Mouse (Mus musculus): Measurements from ENCODE around the gene Cnksr2. TPM values are rescaled to one million over a fixed set of nuclear protein-coding genes. Genes with fewer than 3 reads are reported as not detected.

The Cnksr2 gene
- 0.01 TPM in 2 replicates for polyA plus RNA-seq (2012; rRNA removed)
- polyA plus RNA-seq (2014; fragmentation: Nextera tagmentation; extraction: Ambion mirVana), result not detected in 2 replicates

DNA sequence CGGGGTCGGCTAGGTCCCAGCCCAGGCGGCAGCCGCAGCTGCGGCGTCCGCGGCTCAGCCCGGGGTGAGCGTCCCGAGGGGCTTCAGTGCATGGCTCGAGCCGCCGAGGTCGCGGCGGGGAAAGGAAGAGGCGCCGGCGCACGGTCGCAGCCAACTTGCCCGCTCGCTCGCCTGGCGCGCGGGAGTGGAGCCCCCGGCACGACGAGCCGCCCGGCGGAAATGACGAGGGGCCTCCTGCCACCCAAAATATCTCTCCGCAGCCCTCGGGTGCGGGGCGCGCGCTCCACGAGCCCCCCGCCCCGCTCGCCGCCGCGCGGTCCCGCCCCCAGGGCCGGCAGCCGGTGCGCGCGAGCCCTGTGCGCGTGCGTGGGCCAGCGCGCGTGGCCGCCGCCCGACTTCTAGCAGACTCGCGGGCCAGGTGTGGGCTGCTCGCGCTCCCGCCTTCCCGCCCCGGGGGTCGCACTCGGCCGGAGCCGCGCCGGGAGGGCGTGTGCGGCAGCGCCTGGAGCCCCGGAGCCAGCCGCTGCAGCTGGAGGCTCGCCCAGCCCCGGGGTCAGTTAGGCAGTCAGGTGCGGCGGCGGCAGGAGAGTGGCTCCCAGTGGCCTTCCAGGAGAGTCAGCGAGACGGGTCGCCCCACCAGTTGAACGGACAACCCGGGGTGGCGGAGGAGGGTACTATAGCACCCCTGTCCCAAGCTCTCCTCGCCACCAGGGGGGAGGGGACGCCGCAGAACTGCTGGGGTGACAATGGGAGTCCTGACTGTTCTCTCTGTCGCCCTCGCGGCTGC is at the start of gene Cnksr2:
Gene Cnksr2, minus strand, starts transcription at position 238 of the 787 bp plus-strand sequence.
- Histone ChIP-seq H3K4me1 (replicated peaks; ENCODE audit: control insufficient read depth in 2 of 2, insufficient read depth in 2 of 2, low read length in 1 of 2) (no peaks in the 10 kb centered on the region), H3K9ac (replicated peaks) (no peak within 1 kb of the TSS), H3K36me3 (replicated peaks; ENCODE audit: control insufficient read depth, insufficient read depth, low read depth) (no peaks in the 10 kb centered on the region), H3K9me3 (ENCODE audit: control insufficient read depth, low read length) (no peaks in the 10 kb centered on the region), H3K27me3 (ENCODE audit: control insufficient read depth, insufficient read depth, low read length) (peaks cover 24% of the 10 kb centered on the region), H3K4me3 (ENCODE audit: insufficient read depth in 1 of 2, low read depth in 2 of 2, low read length in 2 of 2) (peak within 1 kb of the TSS; percentile 30 to 41; a peak in 3 of 4 replicates), H3K27ac (no peak within 1 kb of the TSS), H3K4me2 (ENCODE audit: low read depth) (peak within 1 kb of the TSS; percentile 45)
- ATAC-seq (ENCODE audit: insufficient read depth) (0 out of 2 replicates have a peak, but pooled peaks have one; percentile 21), DNase-seq (ENCODE audit: low read depth in 3 of 3, low spot score in 3 of 3) (no peak)
- 9% methylated on average over 55 of the region's 99 CpGs for WGBS (ENCODE audit: insufficient replicate concordance)
- TF ChIP-seq CTCF (IDR thresholded peaks at IDR 0.05; ENCODE audit: low read depth) (no peak), EP300 (IDR thresholded peaks at IDR 0.05; ENCODE audit: low read depth) (no peak)

DNA sequence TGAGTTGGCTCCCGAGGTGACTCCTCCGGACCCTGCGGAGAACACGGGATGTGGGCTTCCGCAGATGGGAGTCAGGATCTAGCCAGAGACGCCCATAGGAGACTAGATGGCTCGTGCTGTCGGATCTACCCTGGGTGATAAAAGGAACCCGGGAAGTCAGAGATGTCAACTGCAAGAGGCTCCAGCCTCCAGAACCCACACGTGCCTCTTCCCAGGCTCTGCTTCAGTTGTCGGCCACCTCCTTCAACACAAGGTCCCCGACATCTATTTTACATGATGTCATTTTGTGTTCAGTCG is 698 bp upstream of the Cnksr2 start:
- ATAC-seq (ENCODE audit: insufficient read depth) (no peak), DNase-seq (ENCODE audit: low read depth in 3 of 3, low spot score in 3 of 3) (no peak)
- Histone ChIP-seq H3K27ac (no peak overlapping the region), H3K4me1 (replicated peaks; ENCODE audit: control insufficient read depth in 2 of 2, insufficient read depth in 2 of 2, low read length in 1 of 2) (no peaks in the 10 kb centered on the region), H3K27me3 (ENCODE audit: control insufficient read depth, insufficient read depth, low read length) (peaks cover 24% of the 10 kb centered on the region), H3K36me3 (replicated peaks; ENCODE audit: control insufficient read depth, insufficient read depth, low read depth) (no peaks in the 10 kb centered on the region), H3K4me2 (ENCODE audit: low read depth) (peak overlapping the region; percentile 45; the same call in 1 of the 2 replicates), H3K9ac (replicated peaks) (no peak overlapping the region), H3K4me3 (ENCODE audit: insufficient read depth in 1 of 2, low read depth in 2 of 2, low read length in 2 of 2) (0 out of 4 replicates have a peak overlapping the region, but pooled peaks of 1 of the 2 experiments have one; percentile 41), H3K9me3 (ENCODE audit: control insufficient read depth, low read length) (no peaks in the 10 kb centered on the region)
- no peak for TF ChIP-seq CTCF (IDR thresholded peaks at IDR 0.05; ENCODE audit: low read depth)
- TF ChIP-seq EP300 (IDR thresholded peaks at IDR 0.05; ENCODE audit: low read depth), result no peak
- WGBS (ENCODE audit: insufficient replicate concordance), result 22% methylated on average over 13 of the region's 13 CpGs

DNA sequence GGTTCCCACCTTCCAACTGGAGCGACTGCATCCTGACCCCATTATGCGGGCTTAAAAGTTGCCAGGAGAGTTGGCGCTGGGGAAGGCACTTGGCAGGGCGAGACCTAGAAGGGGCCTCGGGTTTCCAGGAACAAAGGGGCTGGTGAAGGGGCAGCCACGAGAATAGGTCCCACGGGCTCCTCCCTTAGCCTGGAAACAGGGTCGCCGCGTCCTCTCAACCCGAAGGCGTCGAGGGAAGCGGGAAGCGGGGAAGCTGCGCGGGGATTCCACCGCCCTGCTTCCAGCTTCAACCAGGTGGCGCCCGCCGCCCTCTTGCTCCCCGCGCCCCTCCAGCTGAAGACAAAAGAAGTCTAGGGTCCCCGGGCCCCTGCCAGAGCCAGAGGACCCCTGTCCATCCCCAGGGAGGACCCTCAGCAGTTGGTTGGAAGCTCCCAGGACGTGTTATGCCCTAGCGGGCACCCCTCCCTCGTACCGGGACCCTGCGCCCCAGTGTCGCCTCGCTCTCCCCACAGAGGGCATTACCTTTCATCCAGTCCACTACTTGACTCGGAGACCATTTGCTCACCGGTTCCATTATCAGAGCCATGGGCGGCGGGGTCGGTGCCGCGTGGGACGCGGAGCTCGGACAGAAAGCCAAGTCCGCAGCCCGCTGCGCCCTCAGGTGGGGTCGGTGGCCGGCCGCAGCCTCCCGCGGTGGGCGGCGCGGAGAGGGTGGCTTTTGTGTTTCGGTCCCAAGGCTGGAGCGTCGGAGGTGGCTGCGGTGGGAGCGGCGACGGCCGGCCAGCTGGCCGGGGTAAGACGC is 638 bp downstream of the Cnksr2 start:
- 17% methylated on average over 45 of the region's 62 CpGs for WGBS (ENCODE audit: insufficient replicate concordance)
- Histone ChIP-seq H3K27ac (no peak overlapping the region), H3K4me3 (ENCODE audit: insufficient read depth in 1 of 2, low read depth in 2 of 2, low read length in 2 of 2) (peak overlapping the region; percentile 30 to 41; a peak in 3 of 4 replicates), H3K9me3 (ENCODE audit: control insufficient read depth, low read length) (no peaks in the 10 kb centered on the region), H3K4me2 (ENCODE audit: low read depth) (peak overlapping the region; percentile 45), H3K27me3 (ENCODE audit: control insufficient read depth, insufficient read depth, low read length) (peaks cover 24% of the 10 kb centered on the region), H3K36me3 (replicated peaks; ENCODE audit: control insufficient read depth, insufficient read depth, low read depth) (no peaks in the 10 kb centered on the region), H3K9ac (replicated peaks) (no peak overlapping the region), H3K4me1 (replicated peaks; ENCODE audit: control insufficient read depth in 2 of 2, insufficient read depth in 2 of 2, low read length in 1 of 2) (no peaks in the 10 kb centered on the region)
- no peak for TF ChIP-seq EP300 (IDR thresholded peaks at IDR 0.05; ENCODE audit: low read depth)
- no peak for TF ChIP-seq CTCF (IDR thresholded peaks at IDR 0.05; ENCODE audit: low read depth)
- ATAC-seq (ENCODE audit: insufficient read depth), result no peak
- no peak for DNase-seq (ENCODE audit: low read depth in 3 of 3, low spot score in 3 of 3)

DNA sequence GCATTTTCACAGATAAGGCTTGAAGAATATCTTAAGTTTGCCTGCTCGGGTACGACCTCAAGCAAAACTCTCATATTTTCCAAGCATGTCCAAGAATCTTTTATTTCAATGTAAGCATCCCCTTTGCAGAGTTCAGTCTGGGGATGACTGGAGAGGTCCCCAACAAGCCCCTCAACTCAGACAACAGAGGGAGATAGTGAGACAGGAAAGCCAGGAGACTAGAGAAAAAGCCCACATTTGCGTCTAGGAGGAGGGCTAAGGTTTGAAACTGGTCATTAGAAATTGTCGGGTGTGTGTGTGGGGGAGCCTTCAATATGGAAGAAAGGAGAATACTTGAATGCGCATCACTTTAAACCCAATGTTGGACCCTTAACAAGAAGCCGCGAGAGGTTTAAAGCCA is 1.4 kb downstream of the Cnksr2 start:
- ATAC-seq (ENCODE audit: insufficient read depth) (no peak), DNase-seq (ENCODE audit: low read depth in 3 of 3, low spot score in 3 of 3) (no peak)
- Histone ChIP-seq H3K36me3 (replicated peaks; ENCODE audit: control insufficient read depth, insufficient read depth, low read depth) (no peaks in the 10 kb centered on the region), H3K27me3 (ENCODE audit: control insufficient read depth, insufficient read depth, low read length) (peaks cover 24% of the 10 kb centered on the region), H3K4me2 (ENCODE audit: low read depth) (no peak overlapping the region), H3K4me1 (replicated peaks; ENCODE audit: control insufficient read depth in 2 of 2, insufficient read depth in 2 of 2, low read length in 1 of 2) (no peaks in the 10 kb centered on the region), H3K4me3 (ENCODE audit: insufficient read depth in 1 of 2, low read depth in 2 of 2, low read length in 2 of 2) (no peak overlapping the region), H3K9ac (replicated peaks) (no peak overlapping the region), H3K9me3 (ENCODE audit: control insufficient read depth, low read length) (no peaks in the 10 kb centered on the region), H3K27ac (no peak overlapping the region)
- TF ChIP-seq CTCF (IDR thresholded peaks at IDR 0.05; ENCODE audit: low read depth) (no peak), EP300 (IDR thresholded peaks at IDR 0.05; ENCODE audit: low read depth) (no peak)
- WGBS (ENCODE audit: insufficient replicate concordance), result 14% methylated on average over 7 of the region's 7 CpGs

DNA sequence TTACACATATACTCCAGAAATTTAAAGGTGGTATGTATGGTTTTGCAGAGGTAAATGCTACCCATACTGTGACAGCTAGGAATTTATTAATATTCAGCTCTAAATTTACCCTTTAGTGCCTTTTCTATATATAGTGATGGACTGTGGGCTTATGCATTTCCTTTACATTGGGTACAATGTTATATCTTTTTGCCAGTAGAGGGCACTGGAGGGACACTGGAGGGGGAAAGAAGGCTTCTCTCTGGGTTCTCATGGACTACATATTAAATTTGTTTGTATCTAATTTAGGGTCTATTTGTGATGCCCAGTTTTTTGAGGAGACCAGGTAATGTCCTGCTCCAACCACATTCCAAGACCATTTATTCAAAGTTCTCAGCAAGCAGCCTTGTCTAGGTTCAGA is 91.4 kb downstream of the Cnksr2 start:
- DNase-seq (ENCODE audit: low read depth in 3 of 3, low spot score in 3 of 3), result no peak
- no peak overlapping the region for H3K4me3 ChIP-seq (ENCODE audit: insufficient read depth in 1 of 2, low read depth in 2 of 2, low read length in 2 of 2)
- no peak overlapping the region for H3K4me2 ChIP-seq (ENCODE audit: low read depth)
- no peaks in the 10 kb centered on the region for H3K4me1 ChIP-seq (replicated peaks; ENCODE audit: control insufficient read depth in 2 of 2, insufficient read depth in 2 of 2, low read length in 1 of 2)
- TF ChIP-seq EP300 (IDR thresholded peaks at IDR 0.05; ENCODE audit: low read depth), result no peak
- TF ChIP-seq CTCF (IDR thresholded peaks at IDR 0.05; ENCODE audit: low read depth), result peak; percentile 20; the same call in 1 of the 2 replicates
- ATAC-seq (ENCODE audit: insufficient read depth), result no peak
- no peaks in the 10 kb centered on the region for H3K27me3 ChIP-seq (ENCODE audit: control insufficient read depth, insufficient read depth, low read length)
- H3K27ac ChIP-seq, result no peak overlapping the region
- H3K36me3 ChIP-seq (replicated peaks; ENCODE audit: control insufficient read depth, insufficient read depth, low read depth), result no peaks in the 10 kb centered on the region
- no peaks in the 10 kb centered on the region for H3K9me3 ChIP-seq (ENCODE audit: control insufficient read depth, low read length)
- H3K9ac ChIP-seq (replicated peaks), result no peak overlapping the region
